Mouse (Mus musculus): ENCODE measurements around the gene Susd6. TPM values are rescaled to one million over a fixed set of nuclear protein-coding genes. Genes with fewer than 3 reads are reported as not detected.

Susd6 gene
- total RNA-seq, 1 experiment, result 49.5 TPM

- no peak overlapping the region for H3K27ac ChIP-seq (ENCODE audit: insufficient read depth, low read depth, low read length, poor library complexity, severe bottlenecking)
Measured at GRCm38 (mm10) chr12:80801443-80801842, 11.1 kb downstream of the Susd6 start.

GRCm38 (mm10) chr12:80803924-80804323, 13.6 kb downstream of the Susd6 start:
- Histone ChIP-seq H3K4me3 (ENCODE audit: insufficient read depth in 1 of 2, low read depth in 1 of 2, low read length in 2 of 2, poor library complexity in 1 of 2, severe bottlenecking in 1 of 2) (no peak overlapping the region), H3K9me3 (ENCODE audit: control insufficient read depth, insufficient read depth, low read depth, low read length) (no peaks in the 10 kb centered on the region), H3K9ac (ENCODE audit: insufficient read depth, low read depth, low read length, poor library complexity, severe bottlenecking) (no peak overlapping the region), H3K4me1 (ENCODE audit: control insufficient read depth in 2 of 2, insufficient read depth in 2 of 2, low read length in 2 of 2, poor library complexity in 1 of 2) (peaks cover 4 to 7% of the 10 kb centered on the region in 2 experiments; a peak in 2 of 4 replicates), H3K27ac (ENCODE audit: insufficient read depth, low read depth, low read length, poor library complexity, severe bottlenecking) (no peak overlapping the region), H3K36me3 (ENCODE audit: control insufficient read depth, insufficient read depth, low read length, poor library complexity, severe bottlenecking) (no peaks in the 10 kb centered on the region)
- DNase-seq (ENCODE audit: low read depth, low spot score), result no peak
- no peak for TF ChIP-seq MAFK (IDR thresholded peaks at IDR 0.05; ENCODE audit: insufficient read depth, low read depth, low read length)
- no peak for TF ChIP-seq CHD2 (IDR thresholded peaks at IDR 0.05; ENCODE audit: low read depth, low read length)
- TF ChIP-seq HCFC1 (IDR thresholded peaks at IDR 0.05; ENCODE audit: borderline replicate concordance, insufficient read depth, low read length), result no peak
- no peak for TF ChIP-seq ZC3H11A (IDR thresholded peaks at IDR 0.05; ENCODE audit: borderline replicate concordance, low read depth, low read length)
- no peak for TF ChIP-seq ZNF384 (IDR thresholded peaks at IDR 0.05; ENCODE audit: low read depth, low read length)
- in situ Hi-C loops (cut with MboI; ENCODE audit: low sequenced_read_pairs in 2 of 2, unreplicated experiment in 2 of 2), result no loop called here

More at GRCm38 (mm10) chr12:80801443-80801842, 11.1 kb downstream of the Susd6 start:
- Histone ChIP-seq H3K9ac (ENCODE audit: insufficient read depth, low read depth, low read length, poor library complexity, severe bottlenecking) (no peak overlapping the region), H3K4me3 (ENCODE audit: insufficient read depth in 1 of 2, low read depth in 1 of 2, low read length in 2 of 2, poor library complexity in 1 of 2, severe bottlenecking in 1 of 2) (no peak overlapping the region), H3K4me1 (ENCODE audit: control insufficient read depth in 2 of 2, insufficient read depth in 2 of 2, low read length in 2 of 2, poor library complexity in 1 of 2) (no peaks in the 10 kb centered on the region), H3K36me3 (ENCODE audit: control insufficient read depth, insufficient read depth, low read length, poor library complexity, severe bottlenecking) (no peaks in the 10 kb centered on the region), H3K9me3 (ENCODE audit: control insufficient read depth, insufficient read depth, low read depth, low read length) (no peaks in the 10 kb centered on the region)
- in situ Hi-C loops (cut with MboI; ENCODE audit: low sequenced_read_pairs in 2 of 2, unreplicated experiment in 2 of 2), result no loop called here
- DNase-seq (ENCODE audit: low read depth, low spot score), result no peak
- no peak for TF ChIP-seq ZNF384 (IDR thresholded peaks at IDR 0.05; ENCODE audit: low read depth, low read length)
- TF ChIP-seq CHD2 (IDR thresholded peaks at IDR 0.05; ENCODE audit: low read depth, low read length), result no peak

GRCm38 (mm10) chr12:80804861-80805428, 14.6 kb downstream of the Susd6 start:
- peaks cover 6 to 8% of the 10 kb centered on the region in 2 experiments for H3K4me1 ChIP-seq (ENCODE audit: control insufficient read depth in 2 of 2, insufficient read depth in 2 of 2, low read length in 2 of 2, poor library complexity in 1 of 2)
- no peaks in the 10 kb centered on the region for H3K36me3 ChIP-seq (ENCODE audit: control insufficient read depth, insufficient read depth, low read length, poor library complexity, severe bottlenecking)
- H3K4me3 ChIP-seq (ENCODE audit: insufficient read depth in 1 of 2, low read depth in 1 of 2, low read length in 2 of 2, poor library complexity in 1 of 2, severe bottlenecking in 1 of 2), result no peak overlapping the region
- no peak overlapping the region for H3K9ac ChIP-seq (ENCODE audit: insufficient read depth, low read depth, low read length, poor library complexity, severe bottlenecking)
- DNase-seq (ENCODE audit: low read depth, low spot score), result no peak
- no peak for TF ChIP-seq MAFK (IDR thresholded peaks at IDR 0.05; ENCODE audit: insufficient read depth, low read depth, low read length)
- no peak for TF ChIP-seq HCFC1 (IDR thresholded peaks at IDR 0.05; ENCODE audit: borderline replicate concordance, insufficient read depth, low read length)
- TF ChIP-seq CHD2 (IDR thresholded peaks at IDR 0.05; ENCODE audit: low read depth, low read length), result no peak
- no peak for TF ChIP-seq ZNF384 (IDR thresholded peaks at IDR 0.05; ENCODE audit: low read depth, low read length)
- TF ChIP-seq ZC3H11A (IDR thresholded peaks at IDR 0.05; ENCODE audit: borderline replicate concordance, low read depth, low read length), result no peak
- no peak overlapping the region for H3K27ac ChIP-seq (ENCODE audit: insufficient read depth, low read depth, low read length, poor library complexity, severe bottlenecking)
- no peaks in the 10 kb centered on the region for H3K9me3 ChIP-seq (ENCODE audit: control insufficient read depth, insufficient read depth, low read depth, low read length)
- in situ Hi-C loops (cut with MboI; ENCODE audit: low sequenced_read_pairs in 2 of 2, unreplicated experiment in 2 of 2), result no loop called here

DNA sequence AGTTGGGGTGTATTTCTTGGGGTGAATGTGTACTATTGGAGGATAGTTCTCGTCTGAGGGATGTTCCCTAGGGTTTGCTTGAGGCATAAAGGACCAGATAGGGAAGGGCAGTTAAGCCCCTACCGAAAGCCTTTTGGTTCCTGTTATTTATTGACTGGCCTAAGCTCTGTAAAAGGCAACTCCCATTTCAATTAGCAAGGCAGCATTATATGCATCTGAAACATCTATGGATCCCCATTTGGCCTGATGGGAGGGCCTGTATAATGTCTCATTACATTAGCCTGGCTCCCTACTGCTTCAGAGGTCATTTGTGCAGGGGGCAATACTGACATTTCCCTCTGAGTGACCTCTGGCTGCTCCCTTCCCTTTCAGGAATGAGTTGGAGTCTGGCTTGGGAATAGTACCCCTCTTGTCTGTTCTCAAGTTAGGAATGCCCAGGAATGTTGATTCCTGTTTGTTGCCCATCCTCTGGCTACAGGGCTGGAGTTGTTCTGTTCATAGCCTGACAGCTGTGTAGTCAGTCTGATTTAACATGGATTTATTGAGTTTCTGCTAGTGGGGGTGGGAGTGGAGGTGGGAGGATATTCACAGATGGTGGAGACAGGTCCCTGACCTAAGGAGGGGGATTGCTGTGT, 17.3 kb downstream of the Susd6 start:
- no peak for TF ChIP-seq ZC3H11A (IDR thresholded peaks at IDR 0.05; ENCODE audit: borderline replicate concordance, low read depth, low read length)
- no peak for TF ChIP-seq MAFK (IDR thresholded peaks at IDR 0.05; ENCODE audit: insufficient read depth, low read depth, low read length)
- no peaks in the 10 kb centered on the region for H3K9me3 ChIP-seq (ENCODE audit: control insufficient read depth, insufficient read depth, low read depth, low read length)
- no peak overlapping the region for H3K9ac ChIP-seq (ENCODE audit: insufficient read depth, low read depth, low read length, poor library complexity, severe bottlenecking)
- in situ Hi-C loops (cut with MboI; ENCODE audit: low sequenced_read_pairs in 2 of 2, unreplicated experiment in 2 of 2), result no loop called here
- H3K4me1 ChIP-seq (ENCODE audit: control insufficient read depth in 2 of 2, insufficient read depth in 2 of 2, low read length in 2 of 2, poor library complexity in 1 of 2), result peaks cover 10 to 11% of the 10 kb centered on the region in 2 experiments
- H3K4me3 ChIP-seq (ENCODE audit: insufficient read depth in 1 of 2, low read depth in 1 of 2, low read length in 2 of 2, poor library complexity in 1 of 2, severe bottlenecking in 1 of 2), result no peak overlapping the region
- H3K36me3 ChIP-seq (ENCODE audit: control insufficient read depth, insufficient read depth, low read length, poor library complexity, severe bottlenecking), result no peaks in the 10 kb centered on the region
- DNase-seq (ENCODE audit: low read depth, low spot score), result no peak
- H3K27ac ChIP-seq (ENCODE audit: insufficient read depth, low read depth, low read length, poor library complexity, severe bottlenecking), result no peak overlapping the region

- no peaks in the 10 kb centered on the region for H3K9me3 ChIP-seq (ENCODE audit: control insufficient read depth, insufficient read depth, low read depth, low read length)
- H3K36me3 ChIP-seq (ENCODE audit: control insufficient read depth, insufficient read depth, low read length, poor library complexity, severe bottlenecking), result no peaks in the 10 kb centered on the region
- no peak overlapping the region for H3K4me3 ChIP-seq (ENCODE audit: insufficient read depth in 1 of 2, low read depth in 1 of 2, low read length in 2 of 2, poor library complexity in 1 of 2, severe bottlenecking in 1 of 2)
- DNase-seq (ENCODE audit: low read depth, low spot score), result no peak
- H3K9ac ChIP-seq (ENCODE audit: insufficient read depth, low read depth, low read length, poor library complexity, severe bottlenecking), result no peak overlapping the region
- TF ChIP-seq HCFC1 (IDR thresholded peaks at IDR 0.05; ENCODE audit: borderline replicate concordance, insufficient read depth, low read length) (no peak), ZC3H11A (IDR thresholded peaks at IDR 0.05; ENCODE audit: borderline replicate concordance, low read depth, low read length) (no peak), MAFK (IDR thresholded peaks at IDR 0.05; ENCODE audit: insufficient read depth, low read depth, low read length) (no peak), ZNF384 (IDR thresholded peaks at IDR 0.05; ENCODE audit: low read depth, low read length) (no peak), CHD2 (IDR thresholded peaks at IDR 0.05; ENCODE audit: low read depth, low read length) (no peak)
- in situ Hi-C loops (cut with MboI; ENCODE audit: low sequenced_read_pairs in 2 of 2, unreplicated experiment in 2 of 2), result no loop called here
- H3K27ac ChIP-seq (ENCODE audit: insufficient read depth, low read depth, low read length, poor library complexity, severe bottlenecking), result no peak overlapping the region
- peaks cover 11 to 13% of the 10 kb centered on the region in 2 experiments for H3K4me1 ChIP-seq (ENCODE audit: control insufficient read depth in 2 of 2, insufficient read depth in 2 of 2, low read length in 2 of 2, poor library complexity in 1 of 2)
Measured at GRCm38 (mm10) chr12:80810005-80810404, 19.7 kb downstream of the Susd6 start.
